Mouse (Mus musculus) brown adipose tissue, adult 24 weeks (tissue): ENCODE results near the gene Exoc8. TPM values are rescaled to one million over a fixed set of nuclear protein-coding genes. Genes with fewer than 3 reads are reported as not detected.
A peak's percentile ranks its signal among the peaks of the same experiment; 100 is the strongest.

Experiments used
- H3K27ac ChIP-seq: fragments of 200-500 bp; replicated peaks from 2 replicates; pipeline ENCODE4 v1.5.1; 2012; ENCODE audit warnings: low read depth, mild to moderate bottlenecking, low read length
- H3K4me1 ChIP-seq: fragments of 200-500 bp; 2 replicates; pipeline ENCODE4 v1.6.1; 2012; ENCODE audit warnings: low read length, mixed read lengths; ENCODE audit not compliant: control insufficient read depth, insufficient read depth, insufficient read length
- H3K4me3 ChIP-seq: fragments of 200-500 bp; 2 replicates; pipeline ENCODE4 v1.5.1; 2012; ENCODE audit warnings: low read depth, mild to moderate bottlenecking, low read length, moderate library complexity; ENCODE audit not compliant: insufficient read depth
- polyA plus RNA-seq: library from polyadenylated mRNA; stranded (reverse); fragments of >200 nt; gene quantifications from 2 replicates; pipeline ENCODE4 v1.2.4, GENCODE M21; 2012; ENCODE audit not compliant: missing spikeins, insufficient read depth, insufficient read length

Exoc8 gene
- polyA plus RNA-seq, 1 experiment, result 9.7 TPM

DNA sequence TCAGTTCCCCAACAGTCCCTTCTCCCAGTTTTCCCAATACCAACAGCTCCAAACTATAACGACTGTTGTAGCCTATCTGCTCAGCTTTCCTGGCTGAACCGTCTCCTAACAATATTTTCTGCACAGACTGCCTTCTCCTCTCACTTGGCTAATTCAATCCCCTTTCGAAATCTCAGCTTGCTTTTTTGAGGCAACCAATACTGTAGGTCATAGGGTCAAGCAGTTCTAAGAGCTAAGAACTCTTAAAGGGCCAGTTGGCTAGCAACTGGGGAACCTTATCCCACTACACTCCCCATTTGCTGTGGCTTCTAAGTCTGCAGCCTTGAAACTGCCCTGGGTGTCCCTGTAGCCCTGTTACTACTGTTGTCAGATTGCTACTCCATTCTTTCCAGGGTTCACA is 52.4 kb downstream of the Exoc8 start:
- no peak overlapping the region for H3K4me3 ChIP-seq
- H3K27ac ChIP-seq, result peak overlapping the region; percentile 75
- H3K4me1 ChIP-seq, result peaks cover 21% of the 10 kb centered on the region

Other genes starting within 250 kb of the Exoc8 start
- 7.7 and 10.0 TPM in 2 replicates for gene 2310022B05Rik, start 234.3 kb downstream of the Exoc8 start, polyA plus RNA-seq
- 13.4 and 18.6 TPM in 2 replicates for gene Ttc13, start 175.7 kb downstream of the Exoc8 start, polyA plus RNA-seq
- 5.6 and 9.2 TPM in 2 replicates for gene Arv1, start 175.6 kb downstream of the Exoc8 start, polyA plus RNA-seq
- 0.83 and 1.5 TPM in 2 replicates for gene Fam89a, start 145.9 kb downstream of the Exoc8 start, polyA plus RNA-seq
- gene Trim67, start 104.6 kb downstream of the Exoc8 start, polyA plus RNA-seq, result 7.1 and 8.0 TPM in 2 replicates
- 133 and 153 TPM in 2 replicates for gene Gnpat, start 34.7 kb downstream of the Exoc8 start, polyA plus RNA-seq
- gene 2810004N23Rik, start 34.6 kb downstream of the Exoc8 start, polyA plus RNA-seq, result 12.9 and 17.1 TPM in 2 replicates
- 10.2 and 14.9 TPM in 2 replicates for gene Sprtn, start 181 bp upstream of the Exoc8 start, polyA plus RNA-seq
- 134 and 142 TPM in 2 replicates for gene Egln1, start 51.6 kb upstream of the Exoc8 start, polyA plus RNA-seq
- 34.8 and 41.0 TPM in 2 replicates for gene Tsnax, start 115.3 kb upstream of the Exoc8 start, polyA plus RNA-seq
- 0.40 TPM in 1 of 2 replicates, not detected in the other for gene Disc1, start 156.5 kb upstream of the Exoc8 start, polyA plus RNA-seq